28 mouse cellular contexts compared by ENCODE assay signal in genomic region chr10:94630771-94631280, GRCm38 (mm10). TPM values are rescaled to one million over a fixed set of nuclear protein-coding genes. Genes with fewer than 3 reads are reported as not detected.
DNase-seq lines count a peak whose midpoint lies in the region; ATAC-seq lines count a peak whose summit lies in the region.
"Had no signal": no experiment of that assay in that cellular context is flagged by ENCODE, and none has a peak within 500 bp of the region (broad histone marks: within the 10 kb centered on the region; RNA-seq: fewer than 3 reads in every experiment).

No protein-coding gene starts in this region.

- no peaks in the 10 kb centered on the region for H3K4me1 ChIP-seq in intestine, embryonic 14.5 days (replicated peaks; ENCODE audit: control insufficient read depth, insufficient read depth, low read length)
- no peaks in the 10 kb centered on the region for H3K4me1 ChIP-seq in intestine, embryonic 15.5 days (replicated peaks)
- no peaks in the 10 kb centered on the region for H3K4me1 ChIP-seq in hindbrain, embryonic 13.5 days (replicated peaks)
- H3K4me1 ChIP-seq: embryonic facial prominence, embryonic 10.5 days; embryonic facial prominence, embryonic 13.5 days; forebrain, embryonic 12.5 days; forebrain, embryonic 15.5 days; heart, embryonic 10.5 days; heart, embryonic 13.5 days; hindbrain, embryonic 12.5 days had no signal

- no peaks in the 10 kb centered on the region for H3K36me3 ChIP-seq in intestine, embryonic 14.5 days (ENCODE audit: control insufficient read depth, insufficient read depth, low read length)
- no peaks in the 10 kb centered on the region for H3K36me3 ChIP-seq in intestine, embryonic 15.5 days
- H3K36me3 ChIP-seq in hindbrain, embryonic 13.5 days = no peaks in the 10 kb centered on the region
- H3K36me3 ChIP-seq: embryonic facial prominence, embryonic 10.5 days; embryonic facial prominence, embryonic 13.5 days; forebrain, embryonic 12.5 days; forebrain, embryonic 15.5 days; G1E; heart, embryonic 10.5 days; heart, embryonic 13.5 days; hindbrain, embryonic 12.5 days had no signal

- no peak overlapping the region for H3K4me2 ChIP-seq in intestine, embryonic 14.5 days (ENCODE audit: low read length)
- H3K4me2 ChIP-seq in intestine, embryonic 15.5 days (replicated peaks) = no peak overlapping the region
- H3K4me2 ChIP-seq in hindbrain, embryonic 13.5 days = no peak overlapping the region
- H3K4me2 ChIP-seq: embryonic facial prominence, embryonic 13.5 days; forebrain, embryonic 12.5 days; forebrain, embryonic 15.5 days; heart, embryonic 13.5 days; hindbrain, embryonic 12.5 days had no signal

- H3K27ac ChIP-seq in intestine, embryonic 14.5 days (ENCODE audit: low read depth) = no peak overlapping the region
- no peak overlapping the region for H3K27ac ChIP-seq in intestine, embryonic 15.5 days
- no peak overlapping the region for H3K27ac ChIP-seq in hindbrain, embryonic 13.5 days
- H3K27ac ChIP-seq: embryonic facial prominence, embryonic 10.5 days; embryonic facial prominence, embryonic 13.5 days; forebrain, embryonic 12.5 days; forebrain, embryonic 15.5 days; heart, adult 2 months; heart, embryonic 10.5 days; heart, embryonic 13.5 days; hindbrain, embryonic 12.5 days had no signal

- WGBS in intestine, embryonic 14.5 days = 69% methylated on average over 4 of the region's 4 CpGs
- WGBS in intestine, embryonic 15.5 days = 66% methylated on average over 4 of the region's 4 CpGs
- 59% methylated on average over 4 of the region's 4 CpGs for WGBS in hindbrain, embryonic 13.5 days

- no peaks in the 10 kb centered on the region for H3K9me3 ChIP-seq in intestine, embryonic 14.5 days (ENCODE audit: control insufficient read depth, low read length)
- no peaks in the 10 kb centered on the region for H3K9me3 ChIP-seq in intestine, embryonic 15.5 days
- H3K9me3 ChIP-seq in hindbrain, embryonic 13.5 days = no peaks in the 10 kb centered on the region
- H3K9me3 ChIP-seq: embryonic facial prominence, embryonic 10.5 days; embryonic facial prominence, embryonic 13.5 days; forebrain, embryonic 12.5 days; forebrain, embryonic 15.5 days; G1E; heart, embryonic 10.5 days; heart, embryonic 13.5 days; hindbrain, embryonic 12.5 days had no signal

- H3K4me3 ChIP-seq in intestine, embryonic 14.5 days (ENCODE audit: low read depth, low read length) = no peak overlapping the region
- no peak overlapping the region for H3K4me3 ChIP-seq in intestine, embryonic 15.5 days (replicated peaks)
- no peak overlapping the region for H3K4me3 ChIP-seq in hindbrain, embryonic 13.5 days
- H3K4me3 ChIP-seq: embryonic facial prominence, embryonic 10.5 days; embryonic facial prominence, embryonic 13.5 days; erythroblast, embryonic 14.5 days; forebrain, embryonic 12.5 days; forebrain, embryonic 15.5 days; heart, adult 2 months; heart, embryonic 10.5 days; heart, embryonic 13.5 days; hindbrain, embryonic 12.5 days had no signal

- H3K27me3 ChIP-seq in intestine, embryonic 14.5 days (replicated peaks; ENCODE audit: control insufficient read depth, insufficient read depth, low read length) = no peaks in the 10 kb centered on the region
- H3K27me3 ChIP-seq in intestine, embryonic 15.5 days (replicated peaks) = no peaks in the 10 kb centered on the region
- peaks cover 15% of the 10 kb centered on the region; the same call in 1 of the 2 replicates for H3K27me3 ChIP-seq in hindbrain, embryonic 13.5 days
- H3K27me3 ChIP-seq: embryonic facial prominence, embryonic 13.5 days; forebrain, embryonic 12.5 days; forebrain, embryonic 15.5 days; heart, embryonic 13.5 days had no signal

- no peak overlapping the region for H3K9ac ChIP-seq in intestine, embryonic 14.5 days (ENCODE audit: low read length)
- no peak overlapping the region for H3K9ac ChIP-seq in intestine, embryonic 15.5 days
- no peak overlapping the region for H3K9ac ChIP-seq in hindbrain, embryonic 13.5 days
- H3K9ac ChIP-seq: embryonic facial prominence, embryonic 13.5 days; forebrain, embryonic 12.5 days; forebrain, embryonic 15.5 days; heart, embryonic 13.5 days; hindbrain, embryonic 12.5 days had no signal

- peak; percentile 38 for DNase-seq in intestine, embryonic 14.5 days (ENCODE audit: low spot score)
- peak; percentile 83 for DNase-seq in 3T3-L1 (ENCODE audit: low read depth, low spot score)
- DNase-seq in Muller cell, postnatal 12 days (ENCODE audit: inconsistent ontology term) = peak; percentile 78
- DNase-seq in ovary, postnatal 10 days (ENCODE audit: low spot score) = no peak
- DNase-seq: adrenal gland, adult 2 months; adrenal gland, postnatal 14 days; cerebellum, adult 11 months; cerebellum, adult 8-10 months; cerebellum, postnatal 10 days; cerebellum, postnatal 36 days; embryo, embryonic 11 days; gastrocnemius, postnatal 25 days; heart, adult 2 months; kidney, adult 2 months had no signal

- ATAC-seq in intestine, embryonic 14.5 days (replicated peaks; ENCODE audit: low FRiP score, low TSS enrichment, low read depth) = no peak
- ATAC-seq in intestine, embryonic 15.5 days = no peak
- ATAC-seq in hindbrain, embryonic 13.5 days (ENCODE audit: low FRiP score) = no peak
- ATAC-seq: forebrain, embryonic 15.5 days; hindbrain, embryonic 16.5 days; intestine, postnatal 0 days; Patski had no signal

RNA-seq across cellular contexts. Expression of gene Cep83, which starts 57.6 kb away (rescaled TPM):
- polyA plus RNA-seq in intestine, embryonic 14.5 days (2014; fragmentation: Nextera tagmentation; extraction: Ambion mirVana) = 16.5 and 18.4 TPM in 2 replicates
- polyA plus RNA-seq in intestine, embryonic 15.5 days (2015; fragmentation: Nextera tagmentation; extraction: Ambion mirVana) = 13.6 and 15.6 TPM in 2 replicates
- polyA plus RNA-seq in hindbrain, embryonic 13.5 days (2015; fragmentation: Nextera tagmentation; extraction: Ambion mirVana) = 20.5 and 20.6 TPM in 2 replicates
